Mouse (Mus musculus) ES-E14 (cell line): ENCODE measurements around the gene Rad51b. TPM values are rescaled to one million over a fixed set of nuclear protein-coding genes. Genes with fewer than 3 reads are reported as not detected.
A peak's percentile ranks its signal among the peaks of the same experiment; 100 is the strongest.

Experiments used
- DNase-seq: peaks from one replicate; pipeline ENCODE4 v3.0.0-alpha.2; 2013; ENCODE audit warnings: low read depth, low spot score
- H3K27ac ChIP-seq: 2 replicates; pipeline ENCODE4 v1.5.1; 2012; ENCODE audit warnings: low read depth, mild to moderate bottlenecking, low read length, moderate library complexity, mixed read lengths; ENCODE audit not compliant: poor library complexity, insufficient read depth, severe bottlenecking
- H3K36me3 ChIP-seq: 2 replicates; pipeline ENCODE4 v1.6.1; 2012; ENCODE audit warnings: mild to moderate bottlenecking, low read length, moderate library complexity, mixed read lengths; ENCODE audit not compliant: control insufficient read depth, poor library complexity, insufficient read depth, severe bottlenecking
- H3K4me1 ChIP-seq, 2 experiments: fragments of 150-350 bp in 1 of 2; sonication (generic) in 1 of 2; 2 replicates each; pipeline ENCODE4 v1.6.1; 2012; ENCODE audit warnings: low read length in 2 of 2, mild to moderate bottlenecking in 1 of 2, mixed read lengths in 1 of 2; ENCODE audit not compliant: control insufficient read depth in 2 of 2, insufficient read depth in 2 of 2, poor library complexity in 1 of 2
- H3K4me3 ChIP-seq, 2 experiments: fragments of 150-350 bp in 1 of 2; sonication (generic) in 1 of 2; 2 replicates each; pipeline ENCODE4 v1.5.1; 2012; ENCODE audit warnings: low read length in 2 of 2, low read depth in 1 of 2, mild to moderate bottlenecking in 1 of 2, mixed read lengths in 1 of 2; ENCODE audit not compliant: insufficient read depth in 1 of 2, poor library complexity in 1 of 2, severe bottlenecking in 1 of 2
- H3K9ac ChIP-seq: 2 replicates; pipeline ENCODE4 v1.6.1; 2012; ENCODE audit warnings: low read depth, mild to moderate bottlenecking, low read length, mixed read lengths; ENCODE audit not compliant: poor library complexity, insufficient read depth, severe bottlenecking
- H3K9me3 ChIP-seq: fragments of 150-350 bp; sonication (generic); 2 replicates; pipeline ENCODE4 v1.6.1; 2012; ENCODE audit warnings: low read depth, mild to moderate bottlenecking, low read length; ENCODE audit not compliant: control insufficient read depth, insufficient read depth
- CHD2 ChIP-seq: IDR thresholded peaks from 2 replicates; pipeline ENCODE4 v1.6.1; 2014; ENCODE audit warnings: mild to moderate bottlenecking, low read depth, low read length, inconsistent platforms
- HCFC1 ChIP-seq: IDR thresholded peaks from 2 replicates; pipeline ENCODE4 v1.6.1; 2012; ENCODE audit warnings: low read length, inconsistent platforms, borderline replicate concordance; ENCODE audit not compliant: insufficient read depth
- MAFK ChIP-seq: IDR thresholded peaks from 2 replicates; pipeline ENCODE4 v1.6.1; 2014; ENCODE audit warnings: mild to moderate bottlenecking, low read depth, low read length, inconsistent platforms; ENCODE audit not compliant: insufficient read depth
- ZC3H11A ChIP-seq: IDR thresholded peaks from 2 replicates; pipeline ENCODE4 v1.6.1; 2012; ENCODE audit warnings: low read depth, mild to moderate bottlenecking, inconsistent platforms, low read length, borderline replicate concordance
- ZNF384 ChIP-seq: IDR thresholded peaks from 2 replicates; pipeline ENCODE4 v1.6.1; 2012; ENCODE audit warnings: low read depth, low read length, inconsistent platforms
- in situ Hi-C, 2 experiments: fragments of 600-800 bp; cut with MboI; formaldehyde crosslinking; loops; one replicate each; pipeline ENCODE4 v1.15.1; 2025; ENCODE audit warnings: low sequenced_read_pairs in 2 of 2, inconsistent platforms in 1 of 2; ENCODE audit not compliant: unreplicated experiment in 2 of 2
- total RNA-seq: library from RNA; depleted of rRNA; stranded (reverse); fragments of 300-350 nt; gene quantifications from 2 replicates; pipeline ENCODE4 v1.2.3, GENCODE M21; 2012

Gene Rad51b
- total RNA-seq, 1 experiment, result 6.7 TPM

DNA sequence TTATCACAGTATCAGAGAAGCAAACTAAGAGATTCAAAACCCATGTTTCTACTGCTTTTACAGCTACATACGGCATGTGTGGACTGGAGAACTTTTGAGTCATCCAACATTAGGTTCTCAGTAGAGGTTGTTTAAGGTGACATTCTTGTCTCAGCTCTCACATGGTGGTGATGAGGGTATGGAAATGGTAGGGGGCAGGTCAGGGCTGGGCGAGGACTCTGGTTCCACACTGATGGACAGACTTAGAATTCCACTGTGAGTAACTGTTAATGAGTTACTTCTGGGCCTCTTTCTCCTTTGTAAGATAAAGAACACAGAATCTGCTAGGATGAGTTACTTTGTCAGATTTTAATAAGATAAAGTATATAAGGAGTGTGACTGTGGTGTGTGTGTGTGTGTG, 36.9 kb upstream of the Rad51b start:
- Histone ChIP-seq H3K27ac (no peak overlapping the region), H3K4me1 (no peaks in the 10 kb centered on the region), H3K9me3 (no peaks in the 10 kb centered on the region), H3K4me3 (no peak overlapping the region), H3K9ac (no peak overlapping the region), H3K36me3 (peaks cover 29% of the 10 kb centered on the region)
- in situ Hi-C loops, result no loop called here
- TF ChIP-seq CHD2 (no peak), ZC3H11A (no peak), ZNF384 (no peak), MAFK (no peak), HCFC1 (no peak)
- DNase-seq, result no peak

DNA sequence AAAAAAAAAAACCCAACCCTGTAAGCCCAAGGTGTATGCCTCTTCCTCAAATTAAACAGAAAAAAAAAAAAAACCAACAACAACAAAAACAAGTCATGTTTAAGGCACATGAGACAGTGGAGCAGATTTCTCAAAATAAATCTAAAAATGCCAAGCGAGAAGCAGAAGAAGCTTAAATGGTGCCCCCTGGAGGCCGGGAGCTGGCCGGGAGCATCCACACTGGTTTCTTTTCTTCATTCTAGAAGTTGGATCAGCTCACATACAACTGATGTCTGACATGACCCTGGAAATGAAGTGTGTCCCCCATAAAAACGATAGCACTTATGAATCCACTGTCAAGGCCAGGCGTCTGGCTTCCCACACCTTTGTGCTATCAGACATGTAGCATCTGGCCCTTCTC, 36.0 kb upstream of the Rad51b start:
- no peak for TF ChIP-seq ZC3H11A
- TF ChIP-seq ZNF384, result no peak
- no peak for TF ChIP-seq CHD2
- no peak for DNase-seq
- Histone ChIP-seq H3K36me3 (peaks cover 32% of the 10 kb centered on the region), H3K9me3 (no peaks in the 10 kb centered on the region), H3K9ac (no peak overlapping the region), H3K4me3 (no peak overlapping the region), H3K27ac (no peak overlapping the region), H3K4me1 (no peaks in the 10 kb centered on the region)
- in situ Hi-C loops, result no loop called here

DNA sequence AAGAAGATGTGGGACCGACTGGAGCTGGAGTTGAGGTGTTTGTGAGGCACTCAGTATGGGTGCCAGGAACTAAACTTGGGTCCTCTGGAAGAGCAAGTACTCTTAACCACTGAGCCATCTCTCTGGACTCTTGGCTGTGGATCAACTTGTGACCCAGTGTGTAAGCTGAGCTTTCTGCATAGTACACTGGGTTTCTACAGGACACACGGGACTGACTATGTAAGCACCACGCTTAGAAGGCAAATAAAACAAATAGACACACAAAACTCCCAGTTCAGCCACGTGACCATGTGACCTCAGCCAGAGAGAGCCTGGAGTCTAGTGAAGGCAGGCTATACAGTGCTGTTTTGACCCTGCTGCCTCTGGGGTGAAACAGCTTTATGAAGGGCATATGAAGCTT, 24.5 kb upstream of the Rad51b start:
- Histone ChIP-seq H3K36me3 (peaks cover 43% of the 10 kb centered on the region), H3K9me3 (no peaks in the 10 kb centered on the region), H3K4me3 (no peak overlapping the region), H3K9ac (no peak overlapping the region), H3K4me1 (no peaks in the 10 kb centered on the region), H3K27ac (no peak overlapping the region)
- TF ChIP-seq HCFC1 (no peak), ZC3H11A (no peak), ZNF384 (no peak), CHD2 (no peak), MAFK (no peak)
- DNase-seq, result no peak
- in situ Hi-C loops, result no loop called here

DNA sequence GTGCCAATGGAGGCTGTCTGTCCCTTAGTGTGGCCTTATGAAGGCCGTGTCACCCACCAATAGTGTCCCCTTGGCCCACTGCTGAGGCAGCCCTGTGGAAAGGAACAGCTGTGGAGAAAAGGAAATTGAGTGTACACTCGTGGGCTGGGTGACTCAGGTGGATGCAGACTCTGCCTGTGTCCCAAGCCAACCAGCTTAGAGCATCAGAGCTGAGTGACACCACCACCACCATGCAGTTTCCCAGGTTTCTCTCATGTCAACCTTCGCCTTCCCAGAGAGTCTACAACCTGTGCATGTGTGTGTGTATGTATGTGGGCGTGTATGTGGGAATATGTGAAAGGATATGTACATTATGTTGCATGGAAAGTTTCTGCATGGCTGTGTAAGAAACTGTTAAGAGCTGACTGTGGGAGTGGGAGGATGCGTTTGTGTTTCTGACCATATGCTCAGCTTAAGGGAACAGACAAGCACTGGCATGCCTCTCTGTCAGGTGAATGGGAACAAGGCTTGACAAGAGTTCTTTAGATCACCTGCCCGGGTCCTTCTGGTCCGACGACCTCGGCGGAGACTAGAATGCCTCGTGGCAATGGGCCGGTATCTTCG, 17.5 kb upstream of the Rad51b start:
- DNase-seq, result no peak
- Histone ChIP-seq H3K9me3 (no peaks in the 10 kb centered on the region), H3K4me1 (peaks cover 6 to 10% of the 10 kb centered on the region in 2 experiments), H3K27ac (no peak overlapping the region; the same call in 1 of the 2 replicates), H3K4me3 (peak overlapping the region; percentile 18 to 39; a peak in 3 of 4 replicates), H3K9ac (no peak overlapping the region), H3K36me3 (peaks cover 49% of the 10 kb centered on the region)
- in situ Hi-C loops, result no loop called here
- no peak for TF ChIP-seq ZC3H11A
- TF ChIP-seq CHD2, result no peak
- TF ChIP-seq ZNF384, result no peak
- no peak for TF ChIP-seq MAFK
- TF ChIP-seq HCFC1, result no peak

DNA sequence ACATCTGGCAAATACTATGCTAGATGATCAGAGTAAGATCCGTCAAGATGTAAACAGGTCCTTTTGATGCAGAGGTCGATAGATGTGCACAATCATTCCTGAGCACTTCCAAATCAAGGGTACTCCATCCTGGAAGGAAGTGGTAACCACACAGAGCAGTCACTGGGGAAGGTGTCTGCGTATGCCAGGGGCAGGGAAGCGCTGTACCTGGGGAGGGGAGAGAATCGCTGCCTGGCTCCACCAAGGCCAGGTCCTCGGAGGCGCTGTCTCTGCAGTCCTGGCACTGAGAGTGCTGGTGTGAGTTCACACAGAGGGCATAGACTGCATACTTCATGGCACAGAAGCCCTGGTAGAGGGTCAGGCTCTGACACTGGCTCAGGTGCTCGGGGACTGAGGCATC, 14.5 kb upstream of the Rad51b start:
- H3K36me3 ChIP-seq, result peaks cover 52% of the 10 kb centered on the region
- H3K4me1 ChIP-seq, result peaks cover 6 to 10% of the 10 kb centered on the region in 2 experiments
- no peak for DNase-seq
- H3K9ac ChIP-seq, result no peak overlapping the region
- in situ Hi-C loops, result no loop called here
- no peaks in the 10 kb centered on the region for H3K9me3 ChIP-seq
- H3K4me3 ChIP-seq, result no peak overlapping the region
- TF ChIP-seq MAFK (no peak), HCFC1 (no peak), CHD2 (no peak), ZNF384 (no peak), ZC3H11A (no peak)
- no peak overlapping the region for H3K27ac ChIP-seq
